Mouse (Mus musculus): ENCODE results near the gene Ntrk3. TPM values are rescaled to one million over a fixed set of nuclear protein-coding genes. Genes with fewer than 3 reads are reported as not detected.

Ntrk3 gene
- polyA plus RNA-seq, 1 experiment from 2014 or later = 0.52 TPM

GRCm38 (mm10) chr7:78575556-78575955 is 162.3 kb downstream of the Ntrk3 start:
- WGBS (ENCODE audit: insufficient replicate concordance) = 6% methylated on average over 3 of the region's 3 CpGs

GRCm38 (mm10) chr7:78571196-78571595 is 166.6 kb downstream of the Ntrk3 start:
- Histone ChIP-seq H3K9me3 (replicated peaks; ENCODE audit: control insufficient read depth, low read length) (no peaks in the 10 kb centered on the region), H3K4me1 (ENCODE audit: control insufficient read depth, low read depth, low read length) (no peaks in the 10 kb centered on the region), H3K27me3 (ENCODE audit: control insufficient read depth, insufficient read depth, low read depth, low read length) (peaks cover 7% of the 10 kb centered on the region), H3K36me3 (ENCODE audit: control insufficient read depth, insufficient read depth) (no peaks in the 10 kb centered on the region), H3K27ac (ENCODE audit: low read length) (no peak overlapping the region), H3K9ac (ENCODE audit: low read depth, low read length) (no peak overlapping the region), H3K4me3 (ENCODE audit: low read depth, low read length) (no peak overlapping the region), H3K4me2 (ENCODE audit: low read depth, low read length) (no peak overlapping the region)
- 41% methylated on average over 2 of the region's 2 CpGs for WGBS (ENCODE audit: insufficient replicate concordance)
- no peak for ATAC-seq (ENCODE audit: low read depth)

More at GRCm38 (mm10) chr7:78575556-78575955, 162.3 kb downstream of the Ntrk3 start:
- Histone ChIP-seq H3K4me3 (ENCODE audit: low read depth, low read length) (no peak overlapping the region), H3K36me3 (ENCODE audit: control insufficient read depth, insufficient read depth) (no peaks in the 10 kb centered on the region), H3K27me3 (ENCODE audit: control insufficient read depth, insufficient read depth, low read depth, low read length) (peaks cover 51% of the 10 kb centered on the region), H3K27ac (ENCODE audit: low read length) (no peak overlapping the region), H3K4me1 (ENCODE audit: control insufficient read depth, low read depth, low read length) (no peaks in the 10 kb centered on the region), H3K4me2 (ENCODE audit: low read depth, low read length) (no peak overlapping the region), H3K9ac (ENCODE audit: low read depth, low read length) (no peak overlapping the region), H3K9me3 (replicated peaks; ENCODE audit: control insufficient read depth, low read length) (no peaks in the 10 kb centered on the region)
- ATAC-seq (ENCODE audit: low read depth) = no peak

GRCm38 (mm10) chr7:78569255-78569618 is 168.6 kb downstream of the Ntrk3 start:
- H3K4me1 ChIP-seq (ENCODE audit: control insufficient read depth, low read depth, low read length) = no peaks in the 10 kb centered on the region
- H3K4me3 ChIP-seq (ENCODE audit: low read depth, low read length) = no peak overlapping the region
- no peak for ATAC-seq (ENCODE audit: low read depth)
- no peak overlapping the region for H3K9ac ChIP-seq (ENCODE audit: low read depth, low read length)
- H3K27me3 ChIP-seq (ENCODE audit: control insufficient read depth, insufficient read depth, low read depth, low read length) = no peaks in the 10 kb centered on the region; the same call in 1 of the 2 replicates
- WGBS (ENCODE audit: insufficient replicate concordance) = 9% methylated on average over 5 of the region's 5 CpGs
- no peak overlapping the region for H3K27ac ChIP-seq (ENCODE audit: low read length)
- H3K36me3 ChIP-seq (ENCODE audit: control insufficient read depth, insufficient read depth) = no peaks in the 10 kb centered on the region
- no peak overlapping the region for H3K4me2 ChIP-seq (ENCODE audit: low read depth, low read length)
- H3K9me3 ChIP-seq (replicated peaks; ENCODE audit: control insufficient read depth, low read length) = no peaks in the 10 kb centered on the region

- H3K36me3 ChIP-seq (ENCODE audit: control insufficient read depth, insufficient read depth) = no peaks in the 10 kb centered on the region
- no peak overlapping the region for H3K9ac ChIP-seq (ENCODE audit: low read depth, low read length)
- no peak overlapping the region for H3K4me3 ChIP-seq (ENCODE audit: low read depth, low read length)
- no peaks in the 10 kb centered on the region for H3K27me3 ChIP-seq (ENCODE audit: control insufficient read depth, insufficient read depth, low read depth, low read length)
- H3K27ac ChIP-seq (ENCODE audit: low read length) = no peak overlapping the region
- ATAC-seq (ENCODE audit: low read depth) = no peak
- H3K9me3 ChIP-seq (replicated peaks; ENCODE audit: control insufficient read depth, low read length) = no peaks in the 10 kb centered on the region
- WGBS (ENCODE audit: insufficient replicate concordance) = 10% methylated on average over 16 of the region's 16 CpGs
- no peaks in the 10 kb centered on the region for H3K4me1 ChIP-seq (ENCODE audit: control insufficient read depth, low read depth, low read length)
- no peak overlapping the region for H3K4me2 ChIP-seq (ENCODE audit: low read depth, low read length)
These were observed 169.2 kb downstream of the Ntrk3 start for GRCm38 (mm10) chr7:78568411-78569254.

- Histone ChIP-seq H3K27ac (ENCODE audit: low read length) (no peak overlapping the region), H3K9me3 (replicated peaks; ENCODE audit: control insufficient read depth, low read length) (no peaks in the 10 kb centered on the region)
These were observed 171.2 kb downstream of the Ntrk3 start for GRCm38 (mm10) chr7:78566617-78567016.

GRCm38 (mm10) chr7:78565386-78565785 is 172.4 kb downstream of the Ntrk3 start:
- Histone ChIP-seq H3K4me3 (ENCODE audit: low read depth, low read length) (no peak overlapping the region), H3K4me1 (ENCODE audit: control insufficient read depth, low read depth, low read length) (no peaks in the 10 kb centered on the region), H3K9me3 (replicated peaks; ENCODE audit: control insufficient read depth, low read length) (no peaks in the 10 kb centered on the region), H3K27ac (ENCODE audit: low read length) (no peak overlapping the region), H3K36me3 (ENCODE audit: control insufficient read depth, insufficient read depth) (no peaks in the 10 kb centered on the region), H3K9ac (ENCODE audit: low read depth, low read length) (no peak overlapping the region), H3K4me2 (ENCODE audit: low read depth, low read length) (no peak overlapping the region), H3K27me3 (ENCODE audit: control insufficient read depth, insufficient read depth, low read depth, low read length) (no peaks in the 10 kb centered on the region)
- 67% methylated on average over 3 of the region's 3 CpGs for WGBS (ENCODE audit: insufficient replicate concordance)
- ATAC-seq (ENCODE audit: low read depth) = no peak

More at GRCm38 (mm10) chr7:78566617-78567016, 171.2 kb downstream of the Ntrk3 start:
- Histone ChIP-seq H3K9ac (ENCODE audit: low read depth, low read length) (no peak overlapping the region), H3K27me3 (ENCODE audit: control insufficient read depth, insufficient read depth, low read depth, low read length) (no peaks in the 10 kb centered on the region), H3K36me3 (ENCODE audit: control insufficient read depth, insufficient read depth) (no peaks in the 10 kb centered on the region), H3K4me3 (ENCODE audit: low read depth, low read length) (no peak overlapping the region), H3K4me1 (ENCODE audit: control insufficient read depth, low read depth, low read length) (no peaks in the 10 kb centered on the region), H3K4me2 (ENCODE audit: low read depth, low read length) (no peak overlapping the region)
- 31% methylated on average over 3 of the region's 3 CpGs for WGBS (ENCODE audit: insufficient replicate concordance)
- ATAC-seq (ENCODE audit: low read depth) = no peak

GRCm38 (mm10) chr7:78558503-78558902 is 179.3 kb downstream of the Ntrk3 start:
- Histone ChIP-seq H3K27ac (ENCODE audit: low read length) (no peak overlapping the region), H3K4me3 (ENCODE audit: low read depth, low read length) (no peak overlapping the region), H3K4me2 (ENCODE audit: low read depth, low read length) (no peak overlapping the region), H3K4me1 (ENCODE audit: control insufficient read depth, low read depth, low read length) (no peaks in the 10 kb centered on the region), H3K27me3 (ENCODE audit: control insufficient read depth, insufficient read depth, low read depth, low read length) (no peaks in the 10 kb centered on the region), H3K9ac (ENCODE audit: low read depth, low read length) (no peak overlapping the region), H3K9me3 (replicated peaks; ENCODE audit: control insufficient read depth, low read length) (no peaks in the 10 kb centered on the region), H3K36me3 (ENCODE audit: control insufficient read depth, insufficient read depth) (no peaks in the 10 kb centered on the region)
- ATAC-seq (ENCODE audit: low read depth) = no peak
- 58% methylated on average over 5 of the region's 5 CpGs for WGBS (ENCODE audit: insufficient replicate concordance)

- H3K9ac ChIP-seq (ENCODE audit: low read depth, low read length) = no peak overlapping the region
- H3K36me3 ChIP-seq (ENCODE audit: control insufficient read depth, insufficient read depth) = no peaks in the 10 kb centered on the region
- no peak for ATAC-seq (ENCODE audit: low read depth)
- H3K4me1 ChIP-seq (ENCODE audit: control insufficient read depth, low read depth, low read length) = no peaks in the 10 kb centered on the region
- 56% methylated on average over 5 of the region's 5 CpGs for WGBS (ENCODE audit: insufficient replicate concordance)
- H3K4me2 ChIP-seq (ENCODE audit: low read depth, low read length) = no peak overlapping the region
- no peak overlapping the region for H3K4me3 ChIP-seq (ENCODE audit: low read depth, low read length)
- H3K27me3 ChIP-seq (ENCODE audit: control insufficient read depth, insufficient read depth, low read depth, low read length) = no peaks in the 10 kb centered on the region
- no peaks in the 10 kb centered on the region for H3K9me3 ChIP-seq (replicated peaks; ENCODE audit: control insufficient read depth, low read length)
- H3K27ac ChIP-seq (ENCODE audit: low read length) = no peak overlapping the region
These were observed 182.3 kb downstream of the Ntrk3 start for GRCm38 (mm10) chr7:78555532-78555931.

GRCm38 (mm10) chr7:78549461-78549860 is 188.4 kb downstream of the Ntrk3 start:
- WGBS (ENCODE audit: insufficient replicate concordance) = 67% methylated on average over 8 of the region's 8 CpGs
- H3K9ac ChIP-seq (ENCODE audit: low read depth, low read length) = no peak overlapping the region
- ATAC-seq (ENCODE audit: low read depth) = no peak
- no peaks in the 10 kb centered on the region for H3K27me3 ChIP-seq (ENCODE audit: control insufficient read depth, insufficient read depth, low read depth, low read length)
- no peak overlapping the region for H3K4me3 ChIP-seq (ENCODE audit: low read depth, low read length)
- no peaks in the 10 kb centered on the region for H3K9me3 ChIP-seq (replicated peaks; ENCODE audit: control insufficient read depth, low read length)
- H3K36me3 ChIP-seq (ENCODE audit: control insufficient read depth, insufficient read depth) = no peaks in the 10 kb centered on the region
- no peak overlapping the region for H3K4me2 ChIP-seq (ENCODE audit: low read depth, low read length)
- no peak overlapping the region for H3K27ac ChIP-seq (ENCODE audit: low read length)
- no peaks in the 10 kb centered on the region for H3K4me1 ChIP-seq (ENCODE audit: control insufficient read depth, low read depth, low read length)

All from liver, embryonic 16.5 days (tissue).